Mouse (Mus musculus) brain, embryonic 14.5 days (tissue): ENCODE measurements at regions not wholly inside any gene's neighbourhood (a gene's known extent, or its start where the extent isn't known, plus 50 kb on each side); places are given as distances from the start of the nearest gene placed in this dataset.

ENCODE experiments used
- DNase-seq: peaks from one replicate; pipeline ENCODE4 v3.0.0-alpha.2; 2011; ENCODE audit warnings: low read depth
- CTCF ChIP-seq: fragments of 200-500 bp; IDR thresholded peaks from 2 replicates; pipeline ENCODE4 v1.5.1; 2012; ENCODE audit warnings: inconsistent platforms, mild to moderate bottlenecking, moderate library complexity, borderline replicate concordance; ENCODE audit not compliant: insufficient read depth, insufficient read length; ENCODE audit errors: extremely low read depth
- POLR2A ChIP-seq: fragments of 200-500 bp; IDR thresholded peaks from 2 replicates; pipeline ENCODE4 v1.6.1; 2012; ENCODE audit warnings: mild to moderate bottlenecking, inconsistent platforms, borderline replicate concordance; ENCODE audit not compliant: poor library complexity, insufficient read depth, insufficient read length, severe bottlenecking; ENCODE audit errors: extremely low read depth

DNA sequence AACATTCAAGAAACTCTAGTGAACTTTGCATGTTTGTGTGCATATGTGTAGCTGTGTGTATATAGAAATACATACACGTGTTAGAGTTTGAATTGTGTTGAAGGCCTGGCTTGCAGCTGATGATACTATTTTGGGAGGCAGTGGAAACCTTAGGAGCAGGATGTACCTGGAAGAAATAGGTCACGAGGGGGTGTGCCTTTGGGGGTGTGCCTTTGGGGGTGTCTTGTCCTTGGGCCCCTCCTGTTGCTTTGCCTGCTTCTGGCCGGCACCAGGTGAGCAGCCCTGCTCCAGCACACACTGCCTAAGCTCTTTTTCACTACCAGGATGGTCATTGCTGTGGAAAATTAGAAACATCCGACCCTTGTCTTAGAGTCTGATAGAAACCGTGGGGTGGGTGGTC is 56.0 kb upstream of the Ppp2r5a start:
- DNase-seq: no peak
- no peak for TF ChIP-seq POLR2A
- no peak for TF ChIP-seq CTCF

DNA sequence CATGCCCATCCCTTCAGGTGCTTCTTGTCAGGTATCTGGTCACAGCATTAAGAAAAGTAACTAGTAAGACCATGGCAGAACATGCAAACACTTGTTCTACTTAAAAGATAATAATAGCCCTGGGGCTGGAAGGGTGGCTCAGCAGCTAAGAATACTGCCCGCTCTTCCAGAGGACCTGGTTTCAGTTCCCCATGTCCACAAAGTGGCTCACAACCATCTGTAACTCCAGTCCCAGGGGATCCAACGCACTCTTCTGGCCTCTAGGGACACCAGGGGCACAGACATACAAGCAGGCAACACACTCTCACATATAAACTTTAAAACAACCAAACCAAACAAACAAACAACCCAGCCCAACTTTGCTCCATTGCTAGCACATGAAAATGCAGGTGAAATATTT is 55.2 kb upstream of the Ppp2r5a start:
- no peak for TF ChIP-seq CTCF
- no peak for TF ChIP-seq POLR2A
- DNase-seq: no peak

GRCm38 (mm10) chr1:191457103-191457502 is 54.0 kb upstream of the Ppp2r5a start:
- TF ChIP-seq CTCF: no peak
- no peak for DNase-seq

DNA sequence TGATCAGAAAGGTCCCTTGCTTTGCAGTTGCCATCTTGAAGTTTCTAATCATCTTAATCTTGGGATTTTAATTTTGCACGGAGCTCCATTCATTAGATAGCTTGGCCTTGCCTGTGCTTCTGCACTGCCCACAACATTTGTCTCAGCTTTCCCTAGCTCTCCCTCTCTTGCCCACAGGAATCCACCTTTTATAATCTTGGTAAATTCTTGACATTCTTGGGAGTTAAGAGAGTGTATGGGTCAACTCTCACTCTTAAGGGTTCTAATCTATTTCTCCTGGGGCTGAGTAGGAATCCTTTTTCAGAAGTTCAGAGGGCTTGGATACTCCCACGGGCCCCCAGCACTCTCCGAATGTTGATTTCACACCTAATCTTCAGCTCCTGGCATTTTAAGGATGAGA is 51.5 kb upstream of the Ppp2r5a start:
- TF ChIP-seq CTCF: no peak
- TF ChIP-seq POLR2A: no peak
- DNase-seq: no peak

- TF ChIP-seq CTCF (no peak), POLR2A (no peak)
- DNase-seq: no peak
Measured at GRCm38 (mm10) chr1:191453589-191453988, 50.5 kb upstream of the Ppp2r5a start.
